Mouse (Mus musculus) lung, adult 18-20 months (tissue): Measurements from ENCODE around the gene Klk1.
"Not testable (repeated sequence)": the region's sequence is repeated elsewhere in the genome, so short reads cannot be mapped to it uniquely, and the experiment has no call there.

Experiments
- DNase-seq, 2 experiments: peaks; one replicate each; pipeline ENCODE4 v3.0.0; 2022; ENCODE audit warnings: mixed read lengths in 2 of 2

Gene Klk1

DNA sequence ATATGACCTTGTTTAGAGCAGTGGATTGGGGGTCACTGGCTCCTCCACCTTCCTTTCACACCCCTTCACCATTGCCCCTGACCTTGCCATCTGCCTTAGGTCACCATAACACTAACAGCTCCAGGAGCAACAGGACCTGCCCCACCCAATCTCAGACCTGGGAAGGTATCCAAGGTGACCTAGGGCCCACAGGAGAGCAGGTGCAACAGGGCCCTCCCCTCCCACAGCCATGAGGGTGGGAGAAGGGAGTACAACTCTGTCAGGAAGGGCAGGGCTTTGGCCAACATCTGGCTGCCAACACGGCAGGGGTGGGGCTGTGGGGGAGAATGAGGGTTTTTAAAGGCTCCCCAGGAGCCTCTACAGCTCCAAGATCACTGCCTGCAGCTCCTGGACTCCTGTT lies at the start of gene Klk1:
TSS of gene Klk1 (plus strand) at position 285 of the 400 bp plus-strand sequence.
- DNase-seq = peak in 1 of 2 experiments; percentile 10

GRCm38 (mm10) chr7:44179299-44180045 lies 45.7 kb upstream of the Klk1 start:
- DNase-seq = peak in 1 of 2 experiments; percentile 14

GRCm38 (mm10) chr7:44186516-44186915 lies 38.6 kb upstream of the Klk1 start:
- DNase-seq = peak in 1 of 2 experiments; percentile 15

- not testable (repeated sequence) for DNase-seq
Observed at GRCm38 (mm10) chr7:44187936-44188335, 37.2 kb upstream of the Klk1 start, which contains the start of gene Klk1b24. TSS of gene Klk1b24 (plus strand) at chr7:44188236.

- not testable (repeated sequence) for DNase-seq
Observed at GRCm38 (mm10) chr7:44193466-44193865, 31.7 kb upstream of the Klk1 start.

GRCm38 (mm10) chr7:44197891-44198290 lies 27.3 kb upstream of the Klk1 start, which contains the start of gene Klk1b3:
TSS of gene Klk1b3 (plus strand) at chr7:44198191.
- DNase-seq = no peak

DNA sequence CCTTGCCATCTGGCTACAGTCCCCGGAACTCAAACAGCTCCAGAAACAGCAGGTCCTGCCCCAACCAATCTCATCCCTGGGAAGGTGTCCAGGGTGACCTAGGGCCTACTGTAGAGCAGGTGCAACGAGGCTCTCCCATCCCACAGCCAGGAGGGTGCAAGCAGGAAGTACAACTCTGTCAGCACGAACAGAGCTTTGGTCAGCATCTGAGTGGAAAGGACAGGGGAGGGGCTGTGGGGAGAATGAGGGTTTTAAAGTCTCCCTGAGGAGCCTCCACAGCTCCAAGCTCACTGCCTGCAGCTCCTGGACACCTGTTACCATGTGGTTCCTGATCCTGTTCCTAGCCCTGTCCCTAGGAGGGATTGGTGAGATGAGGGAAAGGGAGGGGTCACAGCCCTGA lies 18.0 kb upstream of the Klk1 start, which contains the start of gene Klk1b4:
TSS of gene Klk1b4 (plus strand) at position 301 of the 400 bp plus-strand sequence.
- not testable (repeated sequence) for DNase-seq

GRCm38 (mm10) chr7:44208307-44208706 lies 16.9 kb upstream of the Klk1 start:
- DNase-seq = no peak

- DNase-seq = no peak
Observed at GRCm38 (mm10) chr7:44215645-44216044, 9.5 kb upstream of the Klk1 start, which contains the start of gene Klk1b5. TSS of gene Klk1b5 (plus strand) at chr7:44215945.

DNA sequence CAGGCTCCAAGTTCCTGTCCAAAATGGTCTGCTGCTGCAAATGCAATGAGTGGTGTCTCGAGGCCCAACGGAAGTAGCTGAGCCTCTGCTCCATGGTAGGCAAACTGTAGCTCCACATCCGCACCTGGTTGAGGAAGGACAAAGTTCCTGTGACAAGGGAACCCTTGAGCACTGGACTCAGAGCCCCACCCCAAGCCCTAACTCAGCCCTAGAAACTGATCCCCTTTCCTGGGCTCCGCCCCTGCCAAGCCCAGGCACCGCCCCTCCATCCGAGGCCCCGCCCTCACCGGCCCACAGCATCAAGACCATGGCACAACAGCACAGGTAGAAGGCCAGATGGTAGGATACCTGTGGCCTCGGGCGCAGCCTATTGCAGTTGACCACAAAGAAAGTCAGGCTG lies 3.6 kb upstream of the Klk1 start:
- DNase-seq = not testable (repeated sequence)

- not testable (repeated sequence) for DNase-seq
Observed at GRCm38 (mm10) chr7:44222335-44222734, 2.8 kb upstream of the Klk1 start.

DNA sequence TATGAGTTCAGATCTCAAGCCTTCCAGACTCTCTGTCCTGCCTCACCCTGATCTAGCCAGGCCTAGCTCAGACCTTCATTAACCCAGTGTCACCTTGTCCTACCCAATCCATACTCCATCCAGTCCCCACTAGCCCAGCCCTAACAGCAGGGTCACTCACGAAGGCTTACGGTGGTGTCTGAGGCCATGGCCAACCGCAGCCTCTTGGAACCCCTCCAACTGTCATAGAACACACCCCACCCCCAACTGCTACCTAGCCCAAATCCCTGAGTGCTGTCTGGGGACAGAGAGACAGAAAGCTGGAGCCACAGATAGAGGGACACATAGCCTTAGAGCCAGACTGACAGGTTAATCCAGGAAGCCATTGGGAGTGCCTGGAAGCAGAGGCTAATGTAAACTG lies 10.7 kb downstream of the Klk1 start, which contains the start of gene Gm36864:
TSS of gene Gm36864 (plus strand) at position 269 of the 400 bp plus-strand sequence.
- DNase-seq = no peak

DNA sequence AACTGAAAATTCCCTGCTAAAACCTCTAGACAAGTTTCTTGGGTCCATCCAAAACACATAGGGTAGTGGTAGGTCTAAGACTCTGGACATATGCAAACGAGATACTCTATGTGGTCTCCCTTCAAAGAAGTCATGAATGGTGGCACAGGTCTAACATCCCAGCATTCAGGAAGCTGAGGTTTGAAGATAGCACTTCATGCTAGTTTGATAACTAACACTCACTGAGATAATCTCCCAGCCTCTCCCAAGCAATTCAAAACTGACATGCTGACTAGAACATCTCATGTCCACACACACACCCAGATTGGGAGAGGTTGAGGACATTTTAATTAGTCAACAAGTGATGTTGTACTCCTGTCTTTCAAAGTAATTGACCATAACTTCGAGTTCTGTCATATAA lies 14.8 kb downstream of the Klk1 start:
- no peak for DNase-seq

- DNase-seq = no peak
Observed at GRCm38 (mm10) chr7:44240712-44241111, 15.6 kb downstream of the Klk1 start.

GRCm38 (mm10) chr7:44241163-44241562 lies 16.0 kb downstream of the Klk1 start:
- DNase-seq = no peak

- no peak for DNase-seq
Observed at GRCm38 (mm10) chr7:44244080-44244479, 18.9 kb downstream of the Klk1 start.

GRCm38 (mm10) chr7:44246055-44246983 lies 21.2 kb downstream of the Klk1 start, which contains the start of the genes 1700028J19Rik and 2410002F23Rik:
TSS of gene 1700028J19Rik (minus strand) at chr7:44246695.
TSS of gene 2410002F23Rik (plus strand) at chr7:44246722.
- peak; percentile 87 to 89 for DNase-seq

- peak; percentile 39 to 44 for DNase-seq
Observed at GRCm38 (mm10) chr7:44246984-44247470, 21.9 kb downstream of the Klk1 start.

- DNase-seq = no peak
Observed at GRCm38 (mm10) chr7:44247971-44248370, 22.8 kb downstream of the Klk1 start.

DNA sequence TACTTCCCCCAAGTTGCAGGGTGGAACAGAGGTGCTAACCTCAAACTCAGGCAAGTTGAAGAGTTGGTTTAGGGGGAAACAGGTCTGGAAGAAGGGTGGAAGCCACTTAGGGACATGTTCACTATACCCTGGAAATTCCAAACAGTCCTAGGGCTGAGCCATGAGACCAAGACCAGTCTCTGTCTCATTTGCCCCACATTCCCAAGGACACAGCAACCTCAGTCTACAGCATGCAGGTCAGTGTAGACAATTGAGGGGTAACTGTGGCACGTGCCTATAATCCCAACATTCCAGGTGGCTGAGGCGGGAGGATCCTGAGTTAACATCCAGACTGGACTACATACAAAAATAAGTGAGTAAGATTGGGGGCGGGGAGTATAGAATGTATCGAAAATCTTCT lies 24.1 kb downstream of the Klk1 start:
- no peak for DNase-seq

DNA sequence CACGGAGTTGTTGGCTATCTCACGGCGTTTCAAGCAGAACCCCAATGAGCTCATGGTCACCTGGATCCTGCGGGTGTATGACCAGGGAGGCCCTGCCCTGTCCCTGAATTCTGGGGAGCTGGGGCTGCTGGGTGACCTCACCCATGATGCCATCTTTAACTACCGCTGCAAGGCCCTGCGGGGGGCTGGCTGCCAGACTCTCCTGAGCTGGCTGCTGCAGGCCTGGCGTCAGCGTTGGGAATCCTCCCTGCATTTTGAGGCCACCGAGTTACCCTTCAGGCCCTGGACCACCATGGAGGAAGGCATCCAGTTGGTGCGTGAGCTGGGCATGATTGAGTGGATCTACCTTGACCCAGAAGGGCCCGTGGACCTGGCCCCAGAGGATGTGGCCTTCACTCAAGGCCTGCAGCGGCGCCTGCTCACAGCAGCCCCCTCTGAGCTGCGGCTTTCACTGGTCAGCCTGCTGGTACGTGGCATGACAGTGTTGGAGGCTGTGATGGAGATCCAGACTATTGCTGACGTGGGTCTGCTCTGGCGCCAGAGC lies 25.6 kb downstream of the Klk1 start:
- not testable (repeated sequence) for DNase-seq

GRCm38 (mm10) chr7:44253023-44253616 lies 28.0 kb downstream of the Klk1 start:
- DNase-seq = no peak
